Mouse (Mus musculus): Measurements from ENCODE around the gene Gm8693. TPM values are rescaled to one million over a fixed set of nuclear protein-coding genes. Genes with fewer than 3 reads are reported as not detected.
"Not testable (repeated sequence)": the region's sequence is repeated elsewhere in the genome, so short reads cannot be mapped to it uniquely, and the experiment has no call there.

Gm8693 gene
- total RNA-seq (2021) (not detected), polyA plus RNA-seq (2012; rRNA removed) (not detected in 2 replicates)
- long read RNA-seq: 0 reads

DNA sequence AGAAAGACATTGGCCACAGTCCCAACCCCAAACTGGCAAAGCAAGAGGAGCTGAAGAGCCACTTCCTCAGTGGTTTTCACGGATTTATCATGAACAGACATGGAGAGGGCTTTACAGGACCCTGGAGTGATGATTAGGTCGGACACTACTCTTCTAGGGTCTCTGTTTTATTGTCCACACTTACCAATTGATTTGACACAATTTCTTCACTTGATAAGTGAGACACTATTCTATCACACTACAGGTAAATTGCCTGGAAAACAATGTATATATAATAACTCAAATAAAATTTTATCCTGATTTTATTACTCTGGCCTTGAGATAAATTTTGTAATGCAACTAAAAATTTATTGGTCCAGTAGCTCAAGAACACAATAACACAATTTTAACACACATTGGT is at the start of gene Gm8693:
Gm8693 (minus strand) TSS at position 101 of the 400 bp plus-strand sequence.
- H3K27me3 ChIP-seq (ENCODE audit: control insufficient read depth, insufficient read depth, low read length); intact Hi-C loops (cut with DNase I); H3K4me1 ChIP-seq (ENCODE audit: control insufficient read depth, insufficient read depth, low read length); H3K79me2 ChIP-seq (replicated peaks; ENCODE audit: control insufficient read depth, insufficient read depth, low read length); H3K4me3 ChIP-seq; H3K36me3 ChIP-seq (ENCODE audit: control insufficient read depth, insufficient read depth, low read length); H3K9ac ChIP-seq (ENCODE audit: low read depth, low read length); DNase-seq; H3K27ac ChIP-seq: not testable (repeated sequence)
- no CpG with 5 or more reads among the region's 2 CpGs for WGBS

DNA sequence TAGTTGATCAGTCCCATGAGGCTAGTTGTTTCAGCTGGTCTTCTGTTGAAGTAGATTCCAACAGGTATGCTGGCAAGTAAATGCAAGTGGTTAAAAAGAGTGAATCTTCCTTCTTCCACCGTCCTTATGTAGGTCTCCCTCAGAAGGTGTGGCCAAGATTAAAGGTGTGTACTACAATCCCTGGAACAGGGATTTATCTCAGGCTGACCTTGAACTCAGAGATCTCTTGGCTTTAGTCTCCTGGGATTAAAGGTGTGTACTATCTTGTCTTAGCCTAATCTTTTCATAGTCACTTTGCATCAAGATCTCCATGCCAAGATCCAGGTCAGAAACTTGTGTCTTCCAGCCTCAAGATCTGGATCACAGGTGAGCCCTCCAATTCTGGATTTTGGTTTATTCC is 27.5 kb upstream of the Gm8693 start, which contains the start of gene Gm4567:
Gm4567 (minus strand) TSS at position 101 of the 400 bp plus-strand sequence.
- H3K4me1 ChIP-seq (ENCODE audit: control insufficient read depth, insufficient read depth, low read length); H3K79me2 ChIP-seq (replicated peaks; ENCODE audit: control insufficient read depth, insufficient read depth, low read length); H3K27ac ChIP-seq; H3K4me3 ChIP-seq; H3K9ac ChIP-seq (ENCODE audit: low read depth, low read length); DNase-seq; H3K27me3 ChIP-seq (ENCODE audit: control insufficient read depth, insufficient read depth, low read length); H3K36me3 ChIP-seq (ENCODE audit: control insufficient read depth, insufficient read depth, low read length); intact Hi-C loops (cut with DNase I): not testable (repeated sequence)
- WGBS: no CpG with 5 or more reads among the region's 1 CpGs

DNA sequence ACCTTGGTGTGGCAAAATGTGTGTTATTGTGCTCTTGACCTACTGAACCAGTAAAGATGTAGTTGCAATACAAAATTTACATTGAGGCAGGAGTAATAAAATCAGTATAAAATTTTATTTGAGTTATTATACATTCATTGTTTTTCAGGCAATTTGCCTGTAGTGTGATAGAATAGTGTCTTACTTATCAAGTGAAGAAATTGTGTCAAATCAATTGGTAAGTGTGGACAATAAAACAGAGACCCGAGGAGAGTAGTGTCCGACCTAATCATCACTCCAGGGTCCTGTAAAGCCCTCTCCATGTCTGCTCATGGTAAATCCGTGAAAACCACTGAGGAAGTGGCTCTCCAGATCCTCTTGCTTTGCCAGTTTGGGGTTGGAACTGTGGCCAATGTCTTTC is 34.4 kb downstream of the Gm8693 start, which contains the start of gene Vmn1r155:
Vmn1r155 (plus strand) TSS at position 301 of the 400 bp plus-strand sequence.
- H3K27ac ChIP-seq; H3K4me3 ChIP-seq; H3K79me2 ChIP-seq (replicated peaks; ENCODE audit: control insufficient read depth, insufficient read depth, low read length); intact Hi-C loops (cut with DNase I); H3K27me3 ChIP-seq (ENCODE audit: control insufficient read depth, insufficient read depth, low read length); H3K36me3 ChIP-seq (ENCODE audit: control insufficient read depth, insufficient read depth, low read length); H3K9ac ChIP-seq (ENCODE audit: low read depth, low read length); H3K4me1 ChIP-seq (ENCODE audit: control insufficient read depth, insufficient read depth, low read length); DNase-seq: not testable (repeated sequence)
- WGBS: no CpG with 5 or more reads among the region's 3 CpGs

Other genes starting within 250 kb of the Gm8693 start
- not detected for gene Gm10665, start 228.2 kb downstream of the Gm8693 start, total RNA-seq (2021)
- not detected in 2 replicates for gene Gm10665, start 228.2 kb downstream of the Gm8693 start, polyA plus RNA-seq (2012; rRNA removed)
- gene Vmn1r151, start 192.6 kb downstream of the Gm8693 start, total RNA-seq (2021): not detected
- gene Vmn1r151, start 192.6 kb downstream of the Gm8693 start, polyA plus RNA-seq (2012; rRNA removed): not detected in 2 replicates
- not detected for gene Vmn1r152, start 169.3 kb downstream of the Gm8693 start, total RNA-seq (2021)
- not detected in 2 replicates for gene Vmn1r152, start 169.3 kb downstream of the Gm8693 start, polyA plus RNA-seq (2012; rRNA removed)
- gene Gm8677, start 157.4 kb downstream of the Gm8693 start, total RNA-seq (2021): not detected
- not detected in 2 replicates for gene Gm8677, start 157.4 kb downstream of the Gm8693 start, polyA plus RNA-seq (2012; rRNA removed)
- not detected for gene Gm4201, start 127.0 kb downstream of the Gm8693 start, total RNA-seq (2021)
- not detected in 2 replicates for gene Gm4201, start 127.0 kb downstream of the Gm8693 start, polyA plus RNA-seq (2012; rRNA removed)
- not detected for gene Gm4565, start 104.2 kb downstream of the Gm8693 start, total RNA-seq (2021)
- not detected in 2 replicates for gene Gm4565, start 104.2 kb downstream of the Gm8693 start, polyA plus RNA-seq (2012; rRNA removed)
- not detected for gene Vmn1r155, start 34.3 kb downstream of the Gm8693 start, total RNA-seq (2021)
- gene Vmn1r155, start 34.3 kb downstream of the Gm8693 start, polyA plus RNA-seq (2012; rRNA removed): not detected in 2 replicates
- not detected for gene Gm4567, start 27.4 kb upstream of the Gm8693 start, total RNA-seq (2021)
- not detected in 2 replicates for gene Gm4567, start 27.4 kb upstream of the Gm8693 start, polyA plus RNA-seq (2012; rRNA removed)
- not detected for gene Vmn1r157, start 69.4 kb upstream of the Gm8693 start, total RNA-seq (2021)
- gene Vmn1r157, start 69.4 kb upstream of the Gm8693 start, polyA plus RNA-seq (2012; rRNA removed): not detected in 2 replicates
- not detected for gene Vmn1r158, start 98.5 kb upstream of the Gm8693 start, total RNA-seq (2021)
- not detected in 2 replicates for gene Vmn1r158, start 98.5 kb upstream of the Gm8693 start, polyA plus RNA-seq (2012; rRNA removed)
- not detected for gene Vmn1r159, start 151.3 kb upstream of the Gm8693 start, total RNA-seq (2021)
- not detected in 2 replicates for gene Vmn1r159, start 151.3 kb upstream of the Gm8693 start, polyA plus RNA-seq (2012; rRNA removed)
- not detected for gene Vmn1r160, start 178.9 kb upstream of the Gm8693 start, total RNA-seq (2021)
- gene Vmn1r160, start 178.9 kb upstream of the Gm8693 start, polyA plus RNA-seq (2012; rRNA removed): not detected in 2 replicates